Mouse (Mus musculus) midbrain, embryonic 15.5 days (tissue): Measurements from ENCODE around the gene Fam234b. TPM values are rescaled to one million over a fixed set of nuclear protein-coding genes. Genes with fewer than 3 reads are reported as not detected.

Source experiments
- ATAC-seq: fragments of 200-750 bp; cut with Nextera tagmentation; replicated peaks from 2 replicates; pipeline ENCODE4 v1.8.0; 2017; ENCODE audit warnings: moderate TSS enrichment
- H3K27ac ChIP-seq: fragments of 300-500 bp; sonication (generic); 2 replicates; pipeline ENCODE4 v1.5.1; 2015; ENCODE audit warnings: mild to moderate bottlenecking, inconsistent platforms
- H3K27me3 ChIP-seq: fragments of 300-500 bp; sonication (generic); replicated peaks from 2 replicates; pipeline ENCODE4 v1.6.1; 2015; ENCODE audit warnings: inconsistent platforms
- H3K36me3 ChIP-seq: fragments of 300-500 bp; sonication (generic); replicated peaks from 2 replicates; pipeline ENCODE4 v1.6.1; 2015; ENCODE audit warnings: inconsistent platforms
- H3K4me1 ChIP-seq: fragments of 300-500 bp; sonication (generic); 2 replicates; pipeline ENCODE4 v1.6.1; 2015; ENCODE audit warnings: inconsistent platforms
- H3K4me2 ChIP-seq: fragments of 300-500 bp; sonication (generic); 2 replicates; pipeline ENCODE4 v1.6.1; 2015; ENCODE audit warnings: inconsistent platforms, mild to moderate bottlenecking, moderate library complexity
- H3K4me3 ChIP-seq: fragments of 300-500 bp; sonication (generic); 2 replicates; pipeline ENCODE4 v1.5.1; 2015; ENCODE audit warnings: mild to moderate bottlenecking, inconsistent platforms
- H3K9ac ChIP-seq: fragments of 300-500 bp; sonication (generic); 2 replicates; pipeline ENCODE4 v1.6.1; 2015; ENCODE audit warnings: mild to moderate bottlenecking, inconsistent platforms
- H3K9me3 ChIP-seq: fragments of 300-500 bp; sonication (generic); 2 replicates; pipeline ENCODE4 v1.6.1; 2016; ENCODE audit warnings: inconsistent platforms
- WGBS: fragments of 180-500 bp; shearing (Covaris S2); methylation state at CpG from one replicate; pipeline ENCODE4 v1.1.7; 2015; ENCODE audit warnings: mixed read lengths; 5-methylcytosine and 5-hydroxymethylcytosine counted together
- polyA plus RNA-seq: library from polyadenylated mRNA; unstranded; fragments of >200 nt; fragmentation: Nextera tagmentation; extraction: Ambion mirVana; gene quantifications from 2 replicates; pipeline ENCODE4 v1.2.1, GENCODE M21; 2015

Gene Fam234b
- polyA plus RNA-seq, 1 experiment from 2014 or later: 117 TPM

DNA sequence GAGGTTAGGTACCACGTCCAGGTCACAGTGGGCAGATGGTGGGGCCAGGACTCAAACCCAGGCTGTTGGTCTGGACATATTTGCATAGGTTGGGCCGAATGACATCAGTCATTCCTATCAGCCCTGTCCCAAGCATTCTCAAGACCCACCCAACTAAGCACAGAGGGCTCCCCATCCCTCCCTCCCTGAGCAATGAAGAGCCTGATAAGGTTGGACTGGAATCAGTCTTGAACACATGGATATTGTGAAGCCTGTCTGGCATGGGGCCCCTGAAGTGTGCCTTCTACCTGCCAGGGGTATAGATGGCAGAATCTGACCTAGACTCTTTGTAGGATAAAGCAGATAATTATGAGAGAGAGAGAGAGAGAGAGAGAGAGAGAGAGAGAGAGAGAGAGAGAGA is 32.1 kb upstream of the Fam234b start:
- Histone ChIP-seq H3K27ac (no peak overlapping the region), H3K36me3 (no peaks in the 10 kb centered on the region), H3K4me3 (no peak overlapping the region), H3K4me1 (peaks cover 10% of the 10 kb centered on the region; the same call in 1 of the 2 replicates), H3K4me2 (no peak overlapping the region), H3K9me3 (no peaks in the 10 kb centered on the region), H3K27me3 (0 out of 2 replicates have a peak, but pooled peaks cover 2% of the 10 kb centered on the region), H3K9ac (no peak overlapping the region)
- 81% methylated on average over 2 of the region's 2 CpGs for WGBS
- ATAC-seq: no peak

DNA sequence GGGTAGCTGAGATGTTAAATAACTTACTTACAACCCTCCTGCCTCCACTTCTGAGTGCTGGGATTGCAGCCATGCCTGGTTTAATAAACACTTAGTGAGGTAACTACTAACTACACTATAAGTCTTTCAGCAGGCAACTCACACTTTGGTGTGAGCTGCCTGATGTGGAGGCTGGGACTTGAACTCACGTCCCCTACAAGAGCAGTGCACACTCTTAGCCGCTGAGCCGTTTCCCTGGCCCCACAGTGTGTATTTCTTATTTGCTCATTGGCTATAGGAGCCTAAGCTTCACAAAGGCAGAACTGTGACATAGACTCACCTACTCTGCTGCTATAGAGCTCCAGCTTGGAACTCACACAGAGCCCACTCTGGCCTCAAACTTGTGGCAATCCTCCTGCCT is 31.5 kb upstream of the Fam234b start:
- 86% methylated on average over 3 of the region's 3 CpGs for WGBS
- ATAC-seq: no peak
- H3K36me3 ChIP-seq: no peaks in the 10 kb centered on the region

GRCm38 (mm10) chr6:135166712-135167111 is 31.1 kb upstream of the Fam234b start:
- Histone ChIP-seq H3K4me3 (no peak overlapping the region), H3K36me3 (no peaks in the 10 kb centered on the region), H3K27ac (no peak overlapping the region), H3K9me3 (no peaks in the 10 kb centered on the region), H3K4me1 (peaks cover 10% of the 10 kb centered on the region; the same call in 1 of the 2 replicates), H3K4me2 (no peak overlapping the region), H3K27me3 (0 out of 2 replicates have a peak, but pooled peaks cover 2% of the 10 kb centered on the region), H3K9ac (no peak overlapping the region)
- WGBS: 58% methylated on average over 5 of the region's 5 CpGs
- no peak for ATAC-seq

More for the DNA sequence above, 31.5 kb upstream of the Fam234b start:
- Histone ChIP-seq H3K9ac (no peak overlapping the region), H3K9me3 (no peaks in the 10 kb centered on the region), H3K27ac (no peak overlapping the region), H3K4me3 (no peak overlapping the region), H3K4me2 (no peak overlapping the region), H3K4me1 (peaks cover 10% of the 10 kb centered on the region; the same call in 1 of the 2 replicates), H3K27me3 (0 out of 2 replicates have a peak, but pooled peaks cover 2% of the 10 kb centered on the region)

GRCm38 (mm10) chr6:135167380-135168311 is 30.1 kb upstream of the Fam234b start:
- H3K4me3 ChIP-seq: peak overlapping the region; percentile 42
- 3% methylated on average over 46 of the region's 46 CpGs for WGBS
- ATAC-seq: peak; percentile 89

DNA sequence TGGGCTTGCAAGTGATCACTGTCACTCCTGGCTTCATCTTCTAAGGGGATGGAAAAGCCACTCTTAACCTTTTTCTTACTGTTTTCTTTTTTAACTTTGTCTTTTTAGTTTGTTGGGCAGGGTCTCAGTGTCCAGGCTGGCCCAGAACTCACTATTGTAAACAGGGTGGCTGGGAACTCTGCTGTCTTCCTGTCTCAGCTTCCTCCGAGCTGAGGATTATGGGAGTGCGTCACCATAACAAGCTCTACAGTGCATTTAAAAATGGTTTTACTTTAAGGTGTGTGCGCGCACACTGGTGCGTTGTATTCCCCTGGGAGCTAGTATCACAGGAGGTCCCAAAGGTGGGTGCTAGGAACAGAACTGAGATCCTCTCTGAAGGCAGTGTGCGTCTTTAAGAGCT is 29.3 kb upstream of the Fam234b start:
- Histone ChIP-seq H3K4me1 (peaks cover 10% of the 10 kb centered on the region; the same call in 1 of the 2 replicates), H3K9me3 (no peaks in the 10 kb centered on the region), H3K27ac (no peak overlapping the region), H3K36me3 (no peaks in the 10 kb centered on the region), H3K4me3 (peak overlapping the region; percentile 42), H3K9ac (no peak overlapping the region), H3K27me3 (0 out of 2 replicates have a peak, but pooled peaks cover 2% of the 10 kb centered on the region), H3K4me2 (peak overlapping the region; percentile 89)
- peak; percentile 25; the same call in 1 of the 2 replicates for ATAC-seq
- 76% methylated on average over 6 of the region's 6 CpGs for WGBS

More at GRCm38 (mm10) chr6:135167380-135168311, 30.1 kb upstream of the Fam234b start:
- Histone ChIP-seq H3K4me2 (peak overlapping the region; percentile 89), H3K36me3 (no peaks in the 10 kb centered on the region), H3K4me1 (peaks cover 10% of the 10 kb centered on the region; the same call in 1 of the 2 replicates), H3K27me3 (0 out of 2 replicates have a peak, but pooled peaks cover 2% of the 10 kb centered on the region), H3K27ac (no peak overlapping the region), H3K9ac (peak overlapping the region; percentile 42), H3K9me3 (no peaks in the 10 kb centered on the region)

- whole genome bisulfite sequencing: 90% methylated on average over 3 of the region's 3 CpGs
- no peak for ATAC-seq
- Histone ChIP-seq H3K9ac (no peak overlapping the region), H3K36me3 (no peaks in the 10 kb centered on the region), H3K4me2 (no peak overlapping the region), H3K9me3 (no peaks in the 10 kb centered on the region), H3K27ac (no peak overlapping the region), H3K4me3 (no peak overlapping the region), H3K4me1 (peaks cover 10% of the 10 kb centered on the region; the same call in 1 of the 2 replicates), H3K27me3 (0 out of 2 replicates have a peak, but pooled peaks cover 2% of the 10 kb centered on the region)
Observed at GRCm38 (mm10) chr6:135169246-135169645, 28.5 kb upstream of the Fam234b start.

DNA sequence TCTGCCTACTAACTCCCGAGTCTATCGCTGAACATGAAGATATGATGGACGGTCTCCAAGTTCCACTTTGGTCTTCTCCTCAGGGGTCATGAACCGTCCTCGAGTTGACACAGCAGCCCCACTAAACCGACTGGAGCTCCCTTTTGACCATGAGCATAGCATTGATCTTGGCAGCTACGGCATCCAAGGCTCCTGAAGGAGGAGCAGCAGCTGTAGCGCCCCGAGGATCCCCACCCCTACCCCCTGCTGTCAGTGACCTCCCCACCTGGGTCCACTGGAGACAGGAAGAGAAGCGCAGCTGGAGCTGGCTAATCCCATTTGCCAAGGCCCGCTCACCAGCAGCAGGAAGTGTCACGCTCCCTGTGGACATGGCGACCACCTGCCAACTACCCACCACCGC is 26.0 kb upstream of the Fam234b start:
- Histone ChIP-seq H3K9me3 (no peaks in the 10 kb centered on the region), H3K4me1 (peaks cover 10% of the 10 kb centered on the region; the same call in 1 of the 2 replicates), H3K27me3 (0 out of 2 replicates have a peak, but pooled peaks cover 2% of the 10 kb centered on the region), H3K27ac (no peak overlapping the region), H3K9ac (no peak overlapping the region), H3K4me2 (no peak overlapping the region), H3K36me3 (no peaks in the 10 kb centered on the region), H3K4me3 (no peak overlapping the region)
- no peak for ATAC-seq
- WGBS: 69% methylated on average over 14 of the region's 14 CpGs

GRCm38 (mm10) chr6:135175014-135175413 is 22.8 kb upstream of the Fam234b start:
- no peak overlapping the region for H3K4me3 ChIP-seq
- no peak overlapping the region for H3K27ac ChIP-seq
- no peaks in the 10 kb centered on the region for H3K27me3 ChIP-seq
- no peak overlapping the region for H3K4me2 ChIP-seq
- ATAC-seq: no peak
- H3K9me3 ChIP-seq: no peaks in the 10 kb centered on the region
- H3K36me3 ChIP-seq: no peaks in the 10 kb centered on the region
- no peaks in the 10 kb centered on the region for H3K4me1 ChIP-seq
- no peak overlapping the region for H3K9ac ChIP-seq
- 92% methylated on average over 1 of the region's 1 CpGs for WGBS

GRCm38 (mm10) chr6:135177271-135177670 is 20.5 kb upstream of the Fam234b start:
- ATAC-seq: no peak
- Histone ChIP-seq H3K4me2 (no peak overlapping the region), H3K36me3 (no peaks in the 10 kb centered on the region), H3K9me3 (no peaks in the 10 kb centered on the region), H3K27ac (no peak overlapping the region), H3K27me3 (no peaks in the 10 kb centered on the region), H3K4me3 (no peak overlapping the region), H3K9ac (no peak overlapping the region), H3K4me1 (no peaks in the 10 kb centered on the region)

GRCm38 (mm10) chr6:135178599-135178998 is 19.2 kb upstream of the Fam234b start:
- H3K4me2 ChIP-seq: no peak overlapping the region
- H3K9me3 ChIP-seq: no peaks in the 10 kb centered on the region
- H3K36me3 ChIP-seq: no peaks in the 10 kb centered on the region
- H3K27ac ChIP-seq: no peak overlapping the region
- 56% methylated on average over 3 of the region's 3 CpGs for WGBS
- no peak for ATAC-seq
- H3K4me1 ChIP-seq: no peaks in the 10 kb centered on the region
- H3K27me3 ChIP-seq: no peaks in the 10 kb centered on the region
- no peak overlapping the region for H3K9ac ChIP-seq
- H3K4me3 ChIP-seq: no peak overlapping the region

DNA sequence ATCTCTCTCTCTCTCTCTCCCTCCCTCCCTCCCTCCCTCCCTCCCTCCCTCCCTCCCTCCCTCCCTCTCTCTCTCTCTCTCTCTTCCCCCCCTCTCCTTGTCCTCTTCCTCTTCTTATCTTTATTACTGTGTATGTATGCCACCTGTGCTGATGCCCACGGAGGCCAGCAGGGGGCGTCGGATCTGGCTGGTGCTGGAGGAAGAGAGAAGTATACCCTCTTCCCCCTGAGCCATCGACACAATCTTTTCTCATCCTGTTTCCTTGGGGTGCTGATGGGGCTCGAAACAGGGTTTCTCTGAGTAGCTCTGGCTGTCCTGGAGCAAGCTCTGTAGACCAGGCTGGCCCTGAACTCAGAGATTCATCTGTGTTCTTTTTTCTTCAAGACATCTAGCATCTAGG is 14.9 kb upstream of the Fam234b start:
- H3K36me3 ChIP-seq: no peaks in the 10 kb centered on the region
- ATAC-seq: no peak
- no peaks in the 10 kb centered on the region for H3K27me3 ChIP-seq
- H3K4me1 ChIP-seq: no peaks in the 10 kb centered on the region
- H3K4me2 ChIP-seq: no peak overlapping the region
- no peak overlapping the region for H3K4me3 ChIP-seq
- WGBS: 55% methylated on average over 5 of the region's 5 CpGs
- no peaks in the 10 kb centered on the region for H3K9me3 ChIP-seq
- no peak overlapping the region for H3K9ac ChIP-seq
- no peak overlapping the region for H3K27ac ChIP-seq

- Histone ChIP-seq H3K4me2 (no peak overlapping the region), H3K4me3 (no peak overlapping the region), H3K36me3 (no peaks in the 10 kb centered on the region), H3K27ac (no peak overlapping the region), H3K27me3 (no peaks in the 10 kb centered on the region), H3K4me1 (no peaks in the 10 kb centered on the region), H3K9ac (no peak overlapping the region), H3K9me3 (no peaks in the 10 kb centered on the region)
- 55% methylated on average over 8 of the region's 8 CpGs for WGBS
- no peak for ATAC-seq
Observed at GRCm38 (mm10) chr6:135183961-135184360, 13.8 kb upstream of the Fam234b start.
